Mouse (Mus musculus): ENCODE measurements around the gene Lsm4.

- no peak for TF ChIP-seq CTCF (IDR thresholded peaks at IDR 0.05 in 2 of 3, conservative IDR thresholded peaks at IDR 0.05 in 1 of 3; ENCODE audit: control insufficient read depth in 1 of 3, insufficient read depth in 1 of 3, low read depth in 2 of 3, low read length in 3 of 3, poor library complexity in 1 of 3, severe bottlenecking in 1 of 3)
- no peak for TF ChIP-seq TBP (IDR thresholded peaks at IDR 0.05; ENCODE audit: low read depth, low read length)
- no peak for TF ChIP-seq HCFC1 (IDR thresholded peaks at IDR 0.05; ENCODE audit: low read depth, low read length)
- no peak for TF ChIP-seq NELFE (IDR thresholded peaks at IDR 0.05; ENCODE audit: low read depth, low read length)
- TF ChIP-seq KAT2A (conservative IDR thresholded peaks at IDR 0.05; ENCODE audit: low read depth, low read length) = no peak
- no peak for TF ChIP-seq POLR2A (IDR thresholded peaks at IDR 0.05; ENCODE audit: control insufficient read depth in 1 of 2, insufficient read depth in 1 of 2, low read depth in 1 of 2, low read length in 2 of 2, poor library complexity in 1 of 2)
- no peak for TF ChIP-seq TCF12 (IDR thresholded peaks at IDR 0.05; ENCODE audit: low read depth, low read length)
These were observed 14.5 kb downstream of the Lsm4 start for GRCm38 (mm10) chr8:70687576-70687975.

Data from MEL (cell line).